Mouse (Mus musculus): ENCODE measurements at regions not wholly inside any gene's neighbourhood (a gene's known extent, or its start where the extent isn't known, plus 50 kb on each side); places are given as distances from the start of the nearest gene placed in this dataset.

DNA sequence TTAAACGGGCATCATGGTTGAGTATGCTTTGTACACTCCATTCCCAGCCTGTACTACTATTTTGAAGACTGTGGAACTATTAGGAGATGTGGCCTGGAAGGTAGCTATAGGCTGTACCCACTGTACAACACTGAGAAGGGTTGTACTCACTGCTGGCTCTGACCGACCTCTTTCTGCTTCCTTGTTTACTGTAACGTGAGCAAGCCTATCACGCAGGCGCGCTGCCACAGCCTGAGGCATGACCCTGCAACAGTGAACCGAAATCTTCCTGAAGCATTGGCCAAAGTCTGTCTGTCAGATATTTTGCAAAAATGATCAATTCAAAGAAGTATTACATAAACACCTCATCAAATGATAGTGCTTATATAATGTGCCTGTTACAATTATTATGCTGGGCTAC lies 112.0 kb upstream of the Daam1 start:
- DNase-seq (ENCODE audit: low spot score) = no peak

DNA sequence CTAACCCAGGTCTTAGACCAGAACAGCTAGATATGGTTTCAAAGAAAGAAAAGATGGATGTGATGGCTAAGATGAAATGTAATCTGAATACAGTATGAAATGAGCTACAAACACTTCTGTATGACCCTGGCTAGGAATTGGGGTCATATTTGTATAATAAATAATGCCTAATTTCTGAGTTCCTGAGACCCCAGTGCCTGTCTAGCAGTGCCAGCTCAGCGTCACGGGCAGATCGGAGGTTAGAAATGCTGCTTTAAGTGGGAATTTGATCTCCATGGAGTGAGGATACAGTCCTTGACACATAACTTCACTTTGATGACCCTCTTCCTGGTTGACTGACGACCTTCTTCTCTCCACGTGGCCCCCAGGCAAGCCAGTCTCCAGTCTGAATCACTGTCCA lies 105.7 kb upstream of the Daam1 start:
- DNase-seq (ENCODE audit: low spot score) = no peak

DNA sequence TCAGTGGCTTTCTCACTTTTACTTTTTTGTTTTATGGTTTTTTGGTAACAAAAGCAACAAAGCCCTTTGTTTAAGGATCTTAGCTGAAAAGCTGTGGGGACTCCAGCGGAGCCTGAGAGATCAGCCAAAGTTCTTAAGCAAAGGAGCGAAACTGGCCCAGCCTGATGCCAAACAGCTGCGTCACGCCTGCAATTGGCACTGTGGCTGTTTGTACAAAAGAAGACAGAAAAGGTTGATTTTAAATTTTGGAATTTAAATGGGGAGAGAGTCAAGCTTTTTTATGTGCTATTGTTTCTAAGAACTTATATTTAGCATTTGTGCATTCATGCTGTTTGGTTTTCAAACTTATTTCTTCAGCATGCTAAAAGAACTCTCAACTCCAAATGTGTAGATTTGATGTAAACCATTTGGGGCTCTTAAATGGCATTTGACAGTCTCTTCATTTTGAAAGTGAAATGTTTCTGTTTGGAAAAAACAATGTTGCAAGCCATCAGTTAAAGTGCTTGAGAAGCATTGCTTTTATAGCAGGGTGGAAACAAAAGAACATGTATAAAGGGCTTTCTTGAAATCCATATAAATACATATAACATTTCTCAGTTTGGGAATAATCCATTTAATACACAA lies 105.1 kb upstream of the Daam1 start:
- peak; percentile 49 for DNase-seq (ENCODE audit: low spot score)

DNA sequence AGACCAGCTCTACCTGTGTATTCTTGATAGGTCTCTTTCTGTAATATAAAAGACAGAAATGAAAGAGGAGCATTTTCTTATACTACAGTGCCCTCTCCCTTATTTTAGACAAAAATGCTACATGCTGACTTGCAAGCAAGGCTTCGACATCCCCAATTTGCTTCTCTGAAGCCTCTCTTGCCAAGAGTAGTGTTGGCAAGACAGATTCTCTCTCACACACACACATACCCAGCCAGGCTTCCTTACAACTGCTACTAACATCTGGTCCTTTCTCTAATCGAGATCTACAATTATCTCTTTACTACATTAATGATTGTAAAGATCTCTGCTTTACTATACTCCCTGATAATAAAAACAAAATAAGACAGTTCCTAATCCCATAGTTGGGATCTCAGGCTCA lies 87.5 kb upstream of the Daam1 start:
- no peak for DNase-seq (ENCODE audit: low spot score)

DNA sequence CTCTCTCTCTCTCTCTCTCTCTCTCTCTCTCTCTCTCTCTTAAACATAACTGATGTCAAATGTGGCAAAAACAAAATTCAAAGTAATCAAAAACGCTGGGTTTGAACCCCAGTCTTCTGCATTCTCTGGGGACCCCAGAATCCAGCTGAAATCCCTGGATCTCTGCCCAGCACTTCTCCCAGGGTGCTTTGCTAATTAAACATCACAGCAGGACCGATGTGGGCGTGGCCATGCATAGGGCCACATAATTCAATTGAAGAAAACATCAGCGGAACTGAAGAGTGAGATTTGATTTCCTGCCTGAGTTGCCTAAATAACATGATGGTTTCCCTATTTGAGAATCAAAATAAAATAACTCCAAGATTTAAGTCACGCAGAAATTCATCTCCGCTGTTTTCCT lies 84.9 kb upstream of the Daam1 start:
- DNase-seq (ENCODE audit: low spot score) = no peak

DNA sequence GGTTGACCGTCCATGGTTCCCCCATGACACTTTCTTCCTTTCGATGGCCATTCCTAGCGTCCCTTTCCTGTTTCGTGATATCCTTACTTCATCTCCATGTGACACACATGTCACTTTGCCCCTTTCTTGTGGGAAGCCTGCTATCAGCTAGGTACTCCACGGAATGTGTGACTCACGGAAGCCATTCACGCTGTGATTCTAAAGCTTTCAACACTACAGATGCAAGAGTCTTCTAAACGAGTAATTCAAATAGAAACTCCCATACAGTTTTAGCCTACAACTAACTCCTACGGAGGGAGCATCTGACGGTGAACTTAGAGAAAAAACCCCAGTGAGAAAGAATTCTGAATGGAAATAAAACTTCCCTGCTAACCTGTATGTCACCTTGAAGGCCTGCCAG lies 83.5 kb upstream of the Daam1 start:
- no peak for DNase-seq (ENCODE audit: low spot score)

DNA sequence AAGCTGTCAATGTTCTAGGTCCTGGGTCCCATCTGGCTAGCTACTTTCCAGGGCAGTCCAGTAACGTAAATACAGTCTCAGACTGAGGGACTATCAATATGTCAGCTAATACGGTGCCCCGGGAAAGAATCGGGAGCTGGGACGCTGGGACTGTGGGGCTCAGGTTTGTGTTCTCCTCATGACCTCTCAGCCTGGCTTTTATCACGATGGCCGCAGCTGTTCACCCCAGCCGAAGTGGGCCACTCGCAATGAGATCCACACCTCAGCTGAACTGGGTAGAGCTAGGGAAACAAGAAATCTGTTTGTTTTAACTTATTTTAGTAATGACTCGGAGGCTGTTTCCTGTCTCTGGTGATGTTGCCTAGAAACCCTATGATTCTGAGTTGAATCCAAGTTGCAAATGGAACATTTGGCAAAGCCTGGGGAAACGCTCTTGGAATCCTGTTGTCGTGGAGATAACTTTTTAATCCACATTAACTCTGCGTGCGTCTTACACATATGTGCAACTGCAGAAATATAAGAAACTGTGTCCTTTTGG lies 83.0 kb upstream of the Daam1 start:
- DNase-seq (ENCODE audit: low spot score) = peak; percentile 36

DNA sequence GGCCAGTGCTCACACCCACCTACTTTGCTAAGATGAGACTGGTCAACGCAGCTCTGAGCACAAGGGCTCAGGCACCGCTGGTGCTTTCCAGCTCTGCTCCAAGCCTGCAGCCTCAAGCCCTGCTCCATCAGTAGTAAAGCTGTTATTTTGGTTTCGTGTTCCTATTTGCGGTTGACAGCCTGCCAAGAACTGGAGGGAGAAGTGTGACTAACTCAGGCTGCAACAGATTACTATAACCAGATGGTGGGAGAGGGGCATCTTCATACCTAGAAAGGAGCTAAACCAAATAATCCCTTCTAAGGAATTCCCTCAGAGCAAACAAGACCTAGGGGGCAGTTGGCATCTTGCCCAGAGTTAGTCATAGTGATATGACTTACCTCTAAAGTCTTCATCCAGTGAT lies 82.1 kb upstream of the Daam1 start:
- DNase-seq (ENCODE audit: low spot score) = peak; percentile 31

DNA sequence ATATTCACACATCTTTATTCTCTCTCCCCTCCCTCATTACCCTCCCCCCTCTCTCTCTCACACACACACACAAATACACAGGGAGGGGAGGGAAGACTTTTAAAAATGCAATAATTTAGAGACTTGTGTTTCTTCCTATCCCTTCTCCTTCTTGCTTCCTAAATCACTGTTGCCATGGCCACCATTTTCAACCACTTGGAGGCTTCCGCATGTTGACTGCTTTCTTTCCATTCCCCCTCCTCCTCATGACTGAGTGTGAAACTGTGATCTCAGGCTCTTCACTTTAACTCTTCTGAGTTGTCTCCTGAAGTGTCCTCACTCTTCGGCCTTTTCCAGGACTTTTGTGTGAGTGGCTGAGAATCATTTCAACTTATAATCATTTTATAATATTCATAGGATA lies 81.2 kb upstream of the Daam1 start:
- no peak for DNase-seq (ENCODE audit: low spot score)

DNA sequence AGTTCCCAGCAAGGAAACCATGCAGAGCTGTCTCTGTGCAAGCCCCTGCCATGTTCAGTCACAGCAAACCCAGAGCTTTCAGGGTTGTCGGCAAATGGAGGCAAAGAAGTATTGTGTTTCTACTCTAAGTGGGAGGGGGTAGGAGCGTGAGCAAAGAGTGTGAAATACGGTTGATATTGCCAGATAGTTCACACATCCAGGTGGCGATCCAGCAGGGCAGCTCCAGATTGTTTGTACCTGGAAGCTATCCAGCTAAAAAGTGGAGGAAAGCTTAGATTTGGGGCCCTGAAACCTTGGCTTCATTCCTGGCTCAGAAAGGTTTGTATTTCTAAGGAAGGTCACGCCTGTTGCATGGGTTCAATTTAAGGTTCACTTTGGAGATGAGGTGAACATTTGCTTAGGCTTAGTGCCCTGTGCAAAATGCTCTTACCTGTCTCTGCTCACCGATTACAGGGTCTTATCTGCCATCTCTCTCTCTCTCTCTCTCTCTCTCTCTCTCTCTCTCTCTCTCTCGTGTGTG lies 78.1 kb upstream of the Daam1 start:
- no peak for DNase-seq (ENCODE audit: low spot score)

DNA sequence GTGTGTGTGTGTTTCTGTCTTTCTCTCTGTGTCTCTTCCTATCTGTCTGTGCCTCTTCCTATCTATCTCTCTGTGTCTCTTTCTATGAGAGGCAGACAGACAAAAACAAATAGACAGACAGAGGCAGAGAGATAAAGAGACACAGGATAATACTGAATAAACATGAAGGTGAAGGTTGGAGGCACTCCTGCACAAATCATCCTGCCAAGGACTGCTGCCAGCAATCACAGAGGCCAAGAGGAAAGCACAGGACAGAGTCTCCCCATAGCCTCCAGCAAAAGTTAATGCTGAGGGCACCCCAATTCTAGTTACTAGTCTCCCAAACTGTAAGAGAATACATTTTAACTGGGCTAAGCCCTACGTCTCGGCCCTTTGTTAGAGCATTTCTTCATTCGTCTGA lies 77.6 kb upstream of the Daam1 start:
- DNase-seq (ENCODE audit: low spot score) = no peak

DNA sequence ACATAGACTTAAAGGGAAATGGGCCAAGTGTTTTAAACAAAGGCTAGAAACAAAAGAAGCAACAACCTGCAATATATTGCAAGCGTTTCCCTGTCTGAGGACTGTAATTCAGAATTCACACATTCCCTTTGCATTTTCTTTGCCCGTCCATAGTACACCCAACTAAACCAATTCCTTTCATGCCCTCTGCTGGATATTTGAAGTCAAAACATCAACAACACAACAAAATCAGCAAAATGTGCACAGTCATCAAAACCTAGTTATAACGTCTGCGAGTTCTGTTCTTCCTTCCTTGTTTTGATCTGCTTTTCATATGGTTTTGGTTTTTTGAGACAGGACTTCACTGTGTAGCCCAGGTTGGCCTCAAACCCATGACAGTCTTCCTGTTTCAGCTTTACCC lies 67.7 kb upstream of the Daam1 start:
- no peak for DNase-seq (ENCODE audit: low spot score)

DNA sequence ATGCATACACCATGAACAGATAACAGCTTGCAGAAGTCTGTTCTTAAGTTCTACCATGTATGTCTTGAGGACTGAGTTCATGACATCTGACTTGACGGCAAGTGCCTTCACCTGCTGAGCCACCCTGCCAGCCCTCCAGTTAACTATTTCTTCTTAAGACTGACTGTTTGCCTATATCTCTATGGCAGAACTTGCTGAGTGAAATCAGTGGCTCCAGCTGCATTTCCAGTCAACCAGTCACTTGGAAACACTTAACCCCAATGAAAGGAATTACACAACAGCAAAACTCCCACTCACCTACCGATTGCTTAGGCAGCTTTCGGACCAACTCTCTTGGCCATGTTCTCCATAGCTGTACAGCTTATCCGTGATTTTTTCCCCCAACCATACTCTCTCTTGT lies 64.8 kb upstream of the Daam1 start:
- no peak for DNase-seq (ENCODE audit: low spot score)

DNA sequence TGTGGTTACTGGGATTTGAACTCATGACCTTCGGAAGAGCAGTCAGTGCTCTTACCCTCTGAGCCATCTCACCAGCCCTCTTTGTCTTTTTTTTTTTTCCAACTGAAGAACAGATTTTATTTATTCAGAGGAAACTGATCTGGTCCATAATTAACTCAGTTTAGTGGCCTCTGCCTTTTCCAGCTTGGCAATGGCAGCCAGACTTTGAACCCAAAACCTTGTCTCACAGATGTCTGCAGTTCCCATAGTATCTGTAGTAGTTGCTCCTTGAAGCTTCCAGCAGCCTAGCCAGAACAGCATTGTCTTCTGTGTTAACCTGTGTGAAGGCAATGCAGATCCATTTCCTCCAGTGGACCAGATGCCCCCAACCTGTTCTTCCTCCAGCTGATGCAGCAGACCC lies 64.2 kb upstream of the Daam1 start:
- no peak for DNase-seq (ENCODE audit: low spot score)

DNA sequence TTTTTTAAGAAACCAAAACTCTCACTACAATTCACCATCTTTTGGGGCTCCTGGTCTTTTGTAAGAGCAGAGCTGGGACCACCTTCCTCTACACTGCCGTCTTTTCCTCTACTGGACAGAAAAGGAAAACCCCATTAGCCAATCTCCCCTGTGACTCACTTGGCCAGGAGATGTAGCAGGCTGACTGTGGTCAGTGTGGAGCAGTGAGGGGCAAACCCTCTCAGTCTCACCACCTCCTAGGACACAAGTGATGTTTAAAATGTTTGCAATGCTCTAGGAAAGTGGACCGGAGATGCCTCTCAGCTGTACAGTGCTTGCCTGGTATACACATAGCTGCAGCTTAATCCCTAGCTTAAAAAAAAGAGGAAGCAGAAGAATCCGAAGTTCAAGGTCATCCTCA lies 63.0 kb upstream of the Daam1 start:
- DNase-seq (ENCODE audit: low spot score) = no peak

DNA sequence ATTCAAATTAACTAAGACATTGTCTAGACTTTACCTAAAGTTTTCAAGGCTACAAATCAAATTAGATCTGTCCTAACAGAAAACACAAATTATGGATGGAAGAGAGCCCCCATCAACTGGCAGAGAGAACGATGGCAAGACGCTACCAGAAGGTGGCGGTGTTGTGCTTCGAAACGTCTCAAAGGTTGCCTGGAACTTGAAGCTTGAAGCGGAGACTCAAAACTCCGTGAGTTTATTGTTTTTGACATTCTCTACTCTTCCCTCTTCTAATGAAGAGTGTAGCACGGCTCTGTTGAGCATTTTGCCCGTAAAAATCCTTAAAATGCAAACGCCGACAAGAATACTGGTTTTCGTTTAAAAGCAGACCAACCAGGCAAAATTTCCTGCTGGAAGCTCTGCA lies 62.4 kb upstream of the Daam1 start:
- peak; percentile 77 for DNase-seq (ENCODE audit: low spot score)

DNA sequence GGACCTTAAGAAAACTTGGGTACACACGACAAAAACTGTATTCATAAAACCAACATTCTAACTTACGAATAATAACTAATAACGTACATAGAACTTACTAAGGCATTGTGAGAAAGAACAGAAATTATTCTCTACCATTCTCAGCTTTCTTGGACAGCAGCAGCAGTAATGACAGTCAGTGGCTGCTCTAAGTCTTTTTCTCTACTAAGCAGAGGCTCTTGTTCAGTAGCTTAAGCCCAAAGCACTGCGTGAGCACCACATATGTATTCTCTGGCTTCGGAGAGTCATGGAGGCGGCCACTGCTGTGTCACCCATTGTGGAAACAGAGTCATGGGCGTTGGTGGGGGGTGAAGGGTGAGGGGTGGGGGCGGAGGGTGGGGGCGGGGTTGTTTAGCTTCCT lies 62.0 kb upstream of the Daam1 start:
- DNase-seq (ENCODE audit: low spot score) = no peak

DNA sequence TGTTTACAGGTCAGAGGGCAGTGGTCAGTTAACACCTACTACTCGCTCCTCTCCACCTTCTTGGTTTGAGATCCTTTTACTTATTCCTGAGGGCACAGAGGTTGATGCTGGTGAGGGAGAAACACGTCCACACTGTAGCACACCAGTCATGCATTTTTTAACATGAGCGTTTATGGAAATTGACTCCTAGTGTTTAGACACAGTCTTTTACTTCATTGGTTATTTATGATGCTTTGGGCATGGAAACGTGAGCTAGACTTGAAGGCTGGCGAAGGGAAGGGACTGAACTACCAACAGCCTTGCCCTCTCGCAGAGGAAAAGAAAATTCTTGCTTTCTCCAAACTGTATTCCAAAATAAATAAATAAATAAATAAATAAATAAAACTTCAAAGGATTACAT lies 61.6 kb upstream of the Daam1 start:
- DNase-seq (ENCODE audit: low spot score) = no peak

DNA sequence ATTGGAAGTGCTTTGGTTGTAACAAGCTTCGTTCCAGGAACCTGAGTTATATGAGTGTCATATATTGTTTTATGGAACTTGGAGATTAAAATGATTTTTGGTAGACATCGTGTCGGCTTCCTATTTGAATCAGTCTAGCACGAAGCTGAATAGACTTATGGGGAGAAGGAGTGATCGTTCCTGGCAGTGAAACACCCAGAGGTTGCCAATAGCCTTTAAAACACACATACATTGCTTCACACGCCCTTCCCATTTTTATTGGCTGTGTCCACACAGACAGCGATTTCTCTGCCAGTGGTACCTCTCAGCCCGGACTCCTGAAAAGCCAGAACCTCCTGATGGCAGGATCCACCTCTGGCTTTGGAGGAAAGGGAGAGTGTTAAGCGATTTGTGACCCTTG lies 57.0 kb upstream of the Daam1 start:
- DNase-seq (ENCODE audit: low spot score) = no peak

DNA sequence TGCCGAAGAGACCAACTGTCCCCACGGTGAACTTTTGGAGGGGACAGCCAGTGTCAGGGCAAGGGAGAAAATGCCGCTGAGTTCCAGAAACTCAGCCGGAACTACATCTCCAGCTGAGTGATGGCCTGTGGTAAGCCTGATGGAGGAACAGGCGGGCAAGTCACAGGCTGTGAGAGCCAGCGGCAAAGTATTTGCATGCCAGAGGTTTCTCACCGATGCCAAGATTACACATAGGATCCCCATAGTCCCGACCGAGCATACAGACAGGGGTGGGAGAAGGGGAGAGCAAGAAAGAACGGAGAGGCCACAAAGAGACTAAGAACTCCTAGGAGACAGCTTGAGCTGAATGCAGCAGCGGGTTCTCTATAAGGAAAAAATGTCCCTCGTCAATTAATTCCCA lies 55.8 kb upstream of the Daam1 start:
- DNase-seq (ENCODE audit: low spot score) = no peak

DNA sequence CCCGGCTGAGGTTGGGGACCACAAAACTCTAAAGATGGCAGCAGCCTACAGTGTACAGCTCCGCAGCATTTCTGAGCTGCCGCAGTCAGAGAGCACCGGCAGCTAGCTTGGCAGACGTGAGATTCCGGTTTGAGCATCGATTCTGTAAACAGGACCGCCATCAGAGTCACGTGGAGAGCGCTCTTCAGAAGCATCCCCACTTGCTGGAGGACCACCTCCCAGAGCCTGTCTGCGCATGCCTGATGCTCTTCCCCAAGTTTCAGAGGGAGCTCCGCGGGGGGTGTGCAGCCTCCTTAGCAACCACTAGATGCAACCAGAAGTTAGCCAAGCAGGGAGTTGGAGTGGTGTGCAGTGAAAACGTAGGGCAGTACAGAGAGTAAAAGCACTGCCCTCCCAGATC lies 52.7 kb upstream of the Daam1 start:
- DNase-seq (ENCODE audit: low spot score) = peak; percentile 19

DNA sequence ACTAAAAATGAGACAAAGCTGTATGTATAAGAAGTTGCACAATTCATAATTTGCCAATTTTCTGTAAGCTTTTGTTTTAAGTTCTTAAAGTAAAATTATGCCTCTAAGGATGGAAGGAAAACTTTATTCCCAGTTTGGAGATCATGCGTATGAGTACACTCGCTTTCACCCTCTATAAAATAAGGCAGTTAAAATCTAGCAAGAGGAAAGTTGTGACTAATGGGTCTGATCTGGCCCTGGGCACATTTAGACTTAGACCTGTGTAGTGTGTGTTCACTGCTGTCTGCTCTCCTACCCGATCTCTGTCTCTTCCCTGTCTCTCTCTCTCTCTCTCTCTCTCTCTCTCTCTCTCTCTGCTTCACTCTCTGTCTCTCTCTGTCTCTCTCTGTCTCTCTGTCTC lies 51.9 kb upstream of the Daam1 start:
- no peak for DNase-seq (ENCODE audit: low spot score)

DNA sequence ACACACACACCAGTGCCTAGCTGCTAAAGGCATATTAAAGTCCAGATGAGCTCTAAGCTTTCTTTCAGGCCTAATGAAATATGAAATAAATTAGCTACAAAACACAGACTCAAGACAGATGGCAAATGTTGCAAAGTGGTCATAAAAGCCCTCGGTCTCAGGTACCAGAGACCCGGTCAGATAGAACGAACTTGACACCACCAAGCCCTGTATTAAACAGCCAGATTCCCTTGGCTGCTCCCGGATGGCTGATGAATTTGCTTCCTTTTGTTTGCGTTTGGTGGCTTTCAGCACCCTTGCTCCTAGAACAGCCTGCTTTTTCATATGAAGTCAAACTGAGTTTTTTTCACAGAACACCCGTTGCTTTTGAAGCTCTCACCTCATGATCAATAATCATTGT lies 51.5 kb upstream of the Daam1 start:
- DNase-seq (ENCODE audit: low spot score) = no peak

All from lung, postnatal 25 days (tissue).